Mouse (Mus musculus): ENCODE results near the gene Btaf1.

The Btaf1 gene

GRCm38 (mm10) chr19:37025839-37026319 is 100.0 kb downstream of the Btaf1 start:
- DNase-seq: no peak

- no peak for DNase-seq
These were observed 100.5 kb downstream of the Btaf1 start for GRCm38 (mm10) chr19:37026408-37026807.

GRCm38 (mm10) chr19:37029771-37030170 is 103.9 kb downstream of the Btaf1 start:
- no peak for DNase-seq

GRCm38 (mm10) chr19:37031446-37031845 is 105.6 kb downstream of the Btaf1 start:
- no peak for DNase-seq

GRCm38 (mm10) chr19:37032364-37032763 is 106.5 kb downstream of the Btaf1 start:
- no peak for DNase-seq

GRCm38 (mm10) chr19:37040906-37041305 is 115.0 kb downstream of the Btaf1 start:
- no peak for DNase-seq

- no peak for DNase-seq
These were observed 118.6 kb downstream of the Btaf1 start for GRCm38 (mm10) chr19:37044431-37044830.

- no peak for DNase-seq
These were observed 122.6 kb downstream of the Btaf1 start for GRCm38 (mm10) chr19:37048507-37048906.

GRCm38 (mm10) chr19:37050643-37051345 is 124.9 kb downstream of the Btaf1 start:
- DNase-seq: peak in 1 of 2 experiments; percentile 33

- no peak for DNase-seq
These were observed 130.2 kb downstream of the Btaf1 start for GRCm38 (mm10) chr19:37055976-37056556.

- DNase-seq: no peak
These were observed 131.5 kb downstream of the Btaf1 start for GRCm38 (mm10) chr19:37057161-37057905.

GRCm38 (mm10) chr19:37059623-37060022 is 133.7 kb downstream of the Btaf1 start:
- no peak for DNase-seq

GRCm38 (mm10) chr19:37060078-37060477 is 134.2 kb downstream of the Btaf1 start:
- no peak for DNase-seq
